Comparison of ENCODE assay signal across 10 mouse cellular contexts in the genomic region with DNA sequence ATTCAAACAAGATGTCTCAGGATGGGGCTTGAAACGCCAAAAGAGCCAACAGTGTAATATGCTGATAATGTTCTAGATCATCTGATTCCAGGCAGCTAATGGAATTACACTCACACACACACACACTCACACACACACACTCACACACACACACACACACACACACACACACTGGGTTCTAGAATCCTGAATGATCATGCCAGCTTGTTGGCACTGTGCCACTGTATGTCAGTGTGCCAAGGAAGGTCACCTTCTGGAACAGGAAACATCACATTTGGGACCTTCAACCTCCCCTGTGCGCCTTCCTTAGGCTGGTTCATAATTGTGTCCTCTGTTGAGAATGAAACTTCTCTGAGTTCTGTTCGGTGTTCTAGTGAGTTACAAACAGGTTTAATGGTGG.
DNase-seq lines count a peak whose midpoint lies in the region; TF ChIP-seq lines count a peak whose summit lies in the region.
"Had no signal": no experiment of that assay in that cellular context is flagged by ENCODE, and none has a peak within 500 bp of the region (broad histone marks: within the 10 kb centered on the region; RNA-seq: fewer than 3 reads in every experiment).

No protein-coding gene starts in this region.

- 56% methylated on average over 3 of the region's 3 CpGs for WGBS in lung, adult 2 months

- TF ChIP-seq CTCF in lung, adult 2 months (IDR thresholded peaks at IDR 0.05; ENCODE audit: insufficient read depth, low read length) = no peak

- no peak for TF ChIP-seq POLR2A in lung, adult 2 months (IDR thresholded peaks at IDR 0.05; ENCODE audit: borderline replicate concordance, extremely low read depth, low read depth, low read length)

- peak; percentile 32 for DNase-seq in heart, postnatal 4 days
- DNase-seq in heart, adult 18-20 months = no peak
- DNase-seq in lung, postnatal 14 days = peak; percentile 13
- no peak for DNase-seq in lung, adult 2 months
- DNase-seq in cerebellum, postnatal 14 days = peak; percentile 33 to 62
- DNase-seq in layer of hippocampus, postnatal 36 days = no peak
- DNase-seq in layer of hippocampus, postnatal 25 days (ENCODE audit: extremely low spot score in 1 of 2, low spot score in 1 of 2) = no peak
- DNase-seq: thymus, adult 2 months had no signal

- H3K4me3 ChIP-seq in lung, adult 2 months (replicated peaks; ENCODE audit: extremely low read depth, low read depth, low read length) = no peak overlapping the region
- H3K4me3 ChIP-seq: midbrain, embryonic 10.5 days; stomach, embryonic 15.5 days had no signal

- peaks cover 3% of the 10 kb centered on the region for H3K4me1 ChIP-seq in lung, adult 2 months (ENCODE audit: control insufficient read depth, insufficient read depth, low read length)
- H3K4me1 ChIP-seq: midbrain, embryonic 10.5 days; stomach, embryonic 15.5 days had no signal

Comparison
In these comparisons a context has a peak if more than half of its experiments do, and no peak if none do; other contexts are left out.
1. DNase-seq: peak in heart, postnatal 4 days (single experiment), lung, postnatal 14 days (single experiment) and cerebellum, postnatal 14 days (2 of 2); none in heart, adult 18-20 months (0 of 2), lung, adult 2 months (single experiment), layer of hippocampus, postnatal 36 days (0 of 2) and layer of hippocampus, postnatal 25 days (0 of 2).